22 mouse cellular contexts compared by ENCODE assay signal in genomic region chr8:86800966-86801365, GRCm38 (mm10). TPM values are rescaled to one million over a fixed set of nuclear protein-coding genes. Genes with fewer than 3 reads are reported as not detected.
DNase-seq lines count a peak whose midpoint lies in the region; ATAC-seq and TF ChIP-seq lines count a peak whose summit lies in the region.
"Had no signal": no experiment of that assay in that cellular context is flagged by ENCODE, and none has a peak within 500 bp of the region (broad histone marks: within the 10 kb centered on the region; RNA-seq: fewer than 3 reads in every experiment).

No protein-coding gene starts in this region.

- H3K27ac ChIP-seq in heart, embryonic 12.5 days (ENCODE audit: poor library complexity, severe bottlenecking) = no peak overlapping the region
- no peak overlapping the region for H3K27ac ChIP-seq in lung, postnatal 0 days (ENCODE audit: low read length)
- H3K27ac ChIP-seq in forebrain, embryonic 11.5 days (ENCODE audit: low read depth, low read length) = no peak overlapping the region
- H3K27ac ChIP-seq: left cerebral cortex, adult 2 months; midbrain, embryonic 13.5 days; neural tube, embryonic 12.5 days had no signal

- ATAC-seq in heart, embryonic 12.5 days (ENCODE audit: insufficient number of reproducible peaks, low FRiP score) = 0 out of 2 replicates have a peak, but pooled peaks have one; percentile 39
- peak; percentile 62 for ATAC-seq in lung, postnatal 0 days
- ATAC-seq in forebrain, embryonic 11.5 days (replicated peaks; ENCODE audit: low FRiP score) = no peak
- ATAC-seq: activated CD4-positive, CD25-positive, alpha-beta regulatory T cell, adult 4 months; forebrain, embryonic 14.5 days; liver, embryonic 12.5 days; midbrain, embryonic 13.5 days had no signal

- H3K27me3 ChIP-seq in heart, embryonic 12.5 days (replicated peaks) = no peaks in the 10 kb centered on the region
- no peaks in the 10 kb centered on the region for H3K27me3 ChIP-seq in lung, postnatal 0 days (replicated peaks; ENCODE audit: insufficient read depth, low read length)
- no peaks in the 10 kb centered on the region for H3K27me3 ChIP-seq in forebrain, embryonic 11.5 days (ENCODE audit: control insufficient read depth, insufficient read depth, low read length)
- H3K27me3 ChIP-seq: liver, embryonic 12.5 days; midbrain, embryonic 13.5 days; neural tube, embryonic 12.5 days had no signal

- no peak overlapping the region for H3K4me2 ChIP-seq in heart, embryonic 12.5 days
- H3K4me2 ChIP-seq in lung, postnatal 0 days (replicated peaks; ENCODE audit: low read depth, low read length) = no peak overlapping the region
- H3K4me2 ChIP-seq in forebrain, embryonic 11.5 days (ENCODE audit: low read depth, low read length, severe bottlenecking) = no peak overlapping the region
- H3K4me2 ChIP-seq: liver, embryonic 12.5 days; midbrain, embryonic 13.5 days; neural tube, embryonic 12.5 days had no signal

- no peak overlapping the region for H3K4me3 ChIP-seq in heart, embryonic 12.5 days
- no peak overlapping the region for H3K4me3 ChIP-seq in lung, postnatal 0 days (ENCODE audit: low read depth, low read length)
- H3K4me3 ChIP-seq in forebrain, embryonic 11.5 days (ENCODE audit: low read depth, low read length) = no peak overlapping the region
- H3K4me3 ChIP-seq: erythroblast, embryonic 14.5 days; left cerebral cortex, adult 2 months; liver, embryonic 12.5 days; midbrain, embryonic 13.5 days; neural tube, embryonic 12.5 days had no signal

- TF ChIP-seq EP300 in lung, postnatal 0 days (IDR thresholded peaks at IDR 0.05) = no peak

- DNase-seq in adrenal gland, adult (ENCODE audit: inconsistent age in 2 of 2, low spot score in 1 of 2) = peak; percentile 59 to 78
- DNase-seq in adrenal gland, postnatal 4 days (ENCODE audit: low spot score in 2 of 2) = no peak
- no peak for DNase-seq in heart, adult 18-20 months
- DNase-seq in lung, postnatal 0 days (ENCODE audit: low spot score) = peak; percentile 21
- DNase-seq in lung, postnatal 14 days = no peak
- no peak for DNase-seq in right cerebral cortex, adult 18-20 months
- no peak for DNase-seq in forebrain, embryonic 11.5 days (ENCODE audit: low spot score)
- DNase-seq: cerebellum, adult 11-12 months; cerebellum, postnatal 25 days; gastrocnemius, postnatal 36 days; kidney, adult 18-20 months; lung, adult 2 months; thymus, postnatal 14 days had no signal

- H3K36me3 ChIP-seq in heart, embryonic 12.5 days = no peaks in the 10 kb centered on the region
- H3K36me3 ChIP-seq in lung, postnatal 0 days (ENCODE audit: insufficient read depth, low read length) = no peaks in the 10 kb centered on the region
- no peaks in the 10 kb centered on the region for H3K36me3 ChIP-seq in forebrain, embryonic 11.5 days (ENCODE audit: control insufficient read depth, insufficient read depth, low read length)
- H3K36me3 ChIP-seq: G1E; liver, embryonic 12.5 days; midbrain, embryonic 13.5 days; neural tube, embryonic 12.5 days had no signal

- no peaks in the 10 kb centered on the region for H3K9me3 ChIP-seq in heart, embryonic 12.5 days (replicated peaks)
- H3K9me3 ChIP-seq in lung, postnatal 0 days (ENCODE audit: low read length) = no peaks in the 10 kb centered on the region
- no peaks in the 10 kb centered on the region for H3K9me3 ChIP-seq in forebrain, embryonic 11.5 days (ENCODE audit: control insufficient read depth, low read length)
- H3K9me3 ChIP-seq: G1E; liver, embryonic 12.5 days; midbrain, embryonic 13.5 days; neural tube, embryonic 12.5 days had no signal

- no peak for TF ChIP-seq CTCF in lung, postnatal 0 days (IDR thresholded peaks at IDR 0.05)

- H3K4me1 ChIP-seq in heart, embryonic 12.5 days (replicated peaks) = no peaks in the 10 kb centered on the region
- no peaks in the 10 kb centered on the region for H3K4me1 ChIP-seq in lung, postnatal 0 days (ENCODE audit: insufficient read depth, low read depth, low read length)
- H3K4me1 ChIP-seq in forebrain, embryonic 11.5 days (replicated peaks; ENCODE audit: control insufficient read depth, insufficient read depth, low read length) = no peaks in the 10 kb centered on the region
- H3K4me1 ChIP-seq: neural tube, embryonic 12.5 days had no signal

- H3K9ac ChIP-seq in heart, embryonic 12.5 days = no peak overlapping the region
- no peak overlapping the region for H3K9ac ChIP-seq in lung, postnatal 0 days (replicated peaks; ENCODE audit: low read depth)
- no peak overlapping the region for H3K9ac ChIP-seq in forebrain, embryonic 11.5 days (ENCODE audit: low read length)
- H3K9ac ChIP-seq: liver, embryonic 12.5 days; midbrain, embryonic 13.5 days; neural tube, embryonic 12.5 days had no signal

- 48% methylated on average over 4 of the region's 4 CpGs for WGBS in heart, embryonic 12.5 days
- WGBS in lung, postnatal 0 days = 29% methylated on average over 4 of the region's 4 CpGs
- 67% methylated on average over 4 of the region's 4 CpGs for WGBS in forebrain, embryonic 11.5 days

RNA-seq across cellular contexts. Expression of gene Siah1a, which starts 55.2 kb away (rescaled TPM):
- 10 to 100 TPM; 32.0 to 35.5 TPM for total RNA-seq in adrenal gland, postnatal 4 days (2021)
- 38.3 and 40.0 TPM in 2 replicates for polyA plus RNA-seq in heart, embryonic 12.5 days (2016; fragmentation: Nextera tagmentation; extraction: Ambion mirVana)
- total RNA-seq in heart, adult 18-20 months (2021) = 10 to 100 TPM; 13.4 to 14.1 TPM
- polyA plus RNA-seq in lung, postnatal 0 days (2015; fragmentation: Nextera tagmentation; extraction: Ambion mirVana) = 43.3 and 50.3 TPM in 2 replicates
- 71.2 and 72.5 TPM in 2 replicates for polyA plus RNA-seq in forebrain, embryonic 11.5 days (2014; fragmentation: Nextera tagmentation; extraction: Ambion mirVana)

RNA-seq across cellular contexts. Expression of gene Gm10638, which starts 55.5 kb away (rescaled TPM):
- 1 to 10 TPM; 4.2 to 5.2 TPM for total RNA-seq in adrenal gland, postnatal 4 days (2021)
- polyA plus RNA-seq in heart, embryonic 12.5 days (2016; fragmentation: Nextera tagmentation; extraction: Ambion mirVana) = 4.9 and 5.0 TPM in 2 replicates
- 1 to 10 TPM; 3.9 to 4.7 TPM for total RNA-seq in heart, adult 18-20 months (2021)
- polyA plus RNA-seq in lung, postnatal 0 days (2015; fragmentation: Nextera tagmentation; extraction: Ambion mirVana) = 8.5 and 9.5 TPM in 2 replicates
- 6.6 and 7.1 TPM in 2 replicates for polyA plus RNA-seq in forebrain, embryonic 11.5 days (2014; fragmentation: Nextera tagmentation; extraction: Ambion mirVana)
- polyA plus RNA-seq: activated CD4-positive, CD25-positive, alpha-beta regulatory T cell, adult 4 months had no signal

Comparison
In these comparisons a context has a peak if more than half of its experiments do, and no peak if none do; other contexts are left out.
1. DNase-seq: peak in adrenal gland, adult (2 of 2) and lung, postnatal 0 days (single experiment); none in adrenal gland, postnatal 4 days (0 of 2), heart, adult 18-20 months (0 of 2), lung, postnatal 14 days (single experiment), right cerebral cortex, adult 18-20 months (single experiment) and forebrain, embryonic 11.5 days (single experiment).